Mouse (Mus musculus) heart, adult 2 months (tissue): Measurements from ENCODE around the gene Fam155a. TPM values are rescaled to one million over a fixed set of nuclear protein-coding genes. Genes with fewer than 3 reads are reported as not detected.
A peak's percentile ranks its signal among the peaks of the same experiment; 100 is the strongest.

ENCODE experiments used
- DNase-seq, 2 experiments: peaks; one replicate each; pipeline ENCODE4 v3.0.0; 2021
- H3K27ac ChIP-seq: fragments of 200-600 bp; 2 replicates; pipeline ENCODE4 v1.8.1; 2022
- H3K27me3 ChIP-seq: fragments of 200-500 bp; 2 replicates; pipeline ENCODE4 v1.6.1; 2012; ENCODE audit warnings: mild to moderate bottlenecking, low read length, inconsistent platforms, mixed read lengths; ENCODE audit not compliant: control insufficient read depth, insufficient read depth
- H3K36me3 ChIP-seq: fragments of 200-500 bp; 2 replicates; pipeline ENCODE4 v1.6.1; 2012; ENCODE audit warnings: low read length, inconsistent platforms; ENCODE audit not compliant: control insufficient read depth, insufficient read depth
- H3K4me1 ChIP-seq: fragments of 200-500 bp; 2 replicates; pipeline ENCODE4 v1.6.1; 2011; ENCODE audit warnings: low read length; ENCODE audit not compliant: control insufficient read depth, insufficient read depth
- H3K4me3 ChIP-seq: fragments of 200-600 bp; 2 replicates; pipeline ENCODE4 v1.8.1; 2022
- H3K79me2 ChIP-seq: fragments of 200-500 bp; replicated peaks from 2 replicates; pipeline ENCODE4 v1.6.1; 2012; ENCODE audit warnings: mild to moderate bottlenecking, inconsistent platforms, low read length, moderate library complexity, mixed read lengths; ENCODE audit not compliant: control insufficient read depth, insufficient read depth
- H3K9ac ChIP-seq: fragments of 200-500 bp; 2 replicates; pipeline ENCODE4 v1.6.1; 2012; ENCODE audit warnings: low read depth, mild to moderate bottlenecking, control low read depth, inconsistent platforms, low read length, mixed read lengths
- CTCF ChIP-seq: fragments of 200-600 bp; IDR thresholded peaks from 2 replicates; pipeline ENCODE4 v1.8.1; 2022; ENCODE audit warnings: antibody characterized with exemption, mild to moderate bottlenecking, moderate library complexity
- EP300 ChIP-seq: fragments of 200-500 bp; IDR thresholded peaks from 2 replicates; pipeline ENCODE4 v1.6.1; 2011; ENCODE audit warnings: low read depth, low read length, control low read depth; ENCODE audit not compliant: insufficient read depth
- POLR2A ChIP-seq: fragments of 200-500 bp; IDR thresholded peaks from 2 replicates; pipeline ENCODE4 v1.6.1; 2011; ENCODE audit warnings: mild to moderate bottlenecking, low read depth, low read length, control low read depth; ENCODE audit not compliant: insufficient read depth
- WGBS: fragments of 180-500 bp; shearing (Covaris S2); methylation state at CpG from one replicate; pipeline ENCODE4 v1.1.7; 2018; 5-methylcytosine and 5-hydroxymethylcytosine counted together
- intact Hi-C: fragments of 180-260 bp; cut with DNase I; formaldehyde crosslinking; loops from one replicate; pipeline ENCODE4 v1.15.1; 2025
- polyA plus RNA-seq: library from polyadenylated mRNA; depleted of rRNA; stranded (reverse); fragments of >200 nt; gene quantifications from 2 replicates; pipeline ENCODE4 v1.2.3, GENCODE M21; 2012
- total RNA-seq, 2 experiments: library from RNA; stranded (reverse); gene quantifications; 2 replicates each; pipeline ENCODE4 v1.2.3; 2021

Fam155a gene
- total and polyA plus RNA-seq, 3 experiments, result 0.08 TPM; not detected in 2

GRCm38 (mm10) chr8:9239741-9240140 lies 531.2 kb downstream of the Fam155a start:
- Histone ChIP-seq H3K27me3 (no peaks in the 10 kb centered on the region), H3K4me1 (no peaks in the 10 kb centered on the region), H3K4me3 (no peak overlapping the region), H3K36me3 (no peaks in the 10 kb centered on the region), H3K9ac (no peak overlapping the region), H3K27ac (no peak overlapping the region), H3K79me2 (no peaks in the 10 kb centered on the region)
- TF ChIP-seq EP300 (no peak), POLR2A (no peak), CTCF (no peak)
- DNase-seq, result no peak
- intact Hi-C loops, result no loop called here
- whole genome bisulfite sequencing, result 48% methylated on average over 11 of the region's 11 CpGs

DNA sequence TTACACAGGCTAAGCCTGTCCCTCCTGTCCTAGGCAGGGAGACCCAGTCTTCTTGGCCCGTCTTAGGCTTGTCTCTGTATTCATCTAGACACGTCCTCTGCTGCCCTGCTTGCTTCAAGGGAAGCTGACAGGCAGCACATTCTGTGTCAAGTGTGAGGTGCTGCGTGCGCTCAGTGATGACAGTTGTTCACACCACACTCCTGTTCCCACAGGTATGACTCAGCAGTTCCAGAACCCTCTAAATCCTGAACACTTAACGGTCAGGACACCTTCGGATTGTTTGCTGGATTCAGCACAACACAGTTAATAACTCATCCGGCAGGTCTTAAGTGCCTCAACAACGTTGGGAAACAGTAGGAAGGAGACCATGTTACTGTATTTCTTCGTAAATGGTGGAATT lies 532.0 kb downstream of the Fam155a start:
- H3K4me1 ChIP-seq, result no peaks in the 10 kb centered on the region
- H3K27ac ChIP-seq, result no peak overlapping the region
- no peaks in the 10 kb centered on the region for H3K36me3 ChIP-seq
- 57% methylated on average over 9 of the region's 9 CpGs for WGBS
- TF ChIP-seq POLR2A, result no peak
- no peak for TF ChIP-seq CTCF
- TF ChIP-seq EP300, result no peak
- no peaks in the 10 kb centered on the region for H3K27me3 ChIP-seq
- DNase-seq, result no peak
- H3K4me3 ChIP-seq, result no peak overlapping the region
- no peak overlapping the region for H3K9ac ChIP-seq
- intact Hi-C loops, result no loop called here
- H3K79me2 ChIP-seq, result no peaks in the 10 kb centered on the region

DNA sequence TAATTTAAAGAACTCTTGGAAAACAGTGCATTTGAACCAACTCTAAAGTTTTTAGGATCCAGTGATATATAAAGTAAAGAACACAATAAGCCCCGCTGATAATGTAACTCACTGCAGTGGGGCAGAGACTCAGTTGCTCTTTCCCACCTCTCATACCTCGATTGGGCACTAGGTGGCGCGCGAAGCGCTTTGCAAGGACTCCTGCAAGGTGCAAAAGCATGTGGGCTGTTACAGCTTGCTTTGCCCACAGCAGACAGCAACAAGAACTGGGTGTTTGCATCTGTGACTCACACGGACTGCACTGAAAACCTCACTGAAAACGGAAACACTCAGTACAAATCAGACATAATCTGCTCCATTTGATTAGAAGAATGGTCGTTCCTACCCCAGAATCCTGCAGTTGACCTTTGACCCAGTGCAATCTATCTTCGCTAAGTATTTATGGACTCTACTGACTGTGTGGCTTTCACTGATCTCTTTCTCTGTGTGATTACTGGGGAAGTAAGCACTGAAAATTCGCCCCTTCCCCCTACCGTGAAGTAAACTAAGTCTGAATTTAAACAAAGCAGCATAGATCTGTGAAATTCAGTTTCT lies 537.5 kb downstream of the Fam155a start:
- Histone ChIP-seq H3K79me2 (no peaks in the 10 kb centered on the region), H3K27ac (no peak overlapping the region), H3K36me3 (no peaks in the 10 kb centered on the region), H3K27me3 (no peaks in the 10 kb centered on the region), H3K4me1 (no peaks in the 10 kb centered on the region), H3K9ac (no peak overlapping the region), H3K4me3 (no peak overlapping the region)
- peak; percentile 45 to 82 for DNase-seq
- TF ChIP-seq EP300 (no peak), POLR2A (no peak), CTCF (peak; percentile 98; the same call in 1 of the 2 replicates)
- intact Hi-C loops, result loop anchor here (2.0 to 5.0 kb wide), 2 partner anchors 701 to 1169 kb away; no protein-coding TSS in a partner anchor
- WGBS, result 7% methylated on average over 12 of the region's 12 CpGs

DNA sequence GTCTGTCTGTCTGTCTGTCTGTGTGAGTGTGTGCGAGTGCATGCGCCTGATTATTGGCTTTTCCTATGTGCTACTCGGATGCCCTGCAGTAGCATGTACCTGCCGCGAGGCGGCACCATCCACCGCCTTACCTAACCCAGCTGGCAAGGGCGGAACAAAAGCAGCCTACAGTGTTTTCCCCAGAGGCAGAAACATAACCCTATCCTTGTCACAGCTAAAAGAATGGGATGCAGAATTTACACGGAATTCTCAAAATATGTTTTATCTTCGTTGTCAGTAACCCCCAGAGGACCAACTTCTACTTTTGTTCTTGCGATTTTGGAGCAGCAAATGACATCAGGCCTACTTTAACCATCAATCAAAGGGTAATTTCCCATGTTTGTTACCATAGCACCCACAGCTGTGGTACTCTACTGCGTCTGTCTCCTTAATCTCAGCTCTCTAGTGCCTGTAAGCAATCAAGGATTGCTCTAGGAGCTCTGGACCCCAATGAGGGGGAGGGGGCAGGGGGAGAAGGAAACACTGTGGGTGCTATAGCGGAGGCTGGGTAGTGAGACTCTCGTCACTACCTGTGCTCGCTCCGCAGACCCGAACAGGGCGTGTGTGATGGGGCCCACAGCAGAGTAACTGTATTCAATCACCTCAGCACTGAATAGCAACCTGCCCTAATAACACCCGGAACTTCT lies 543.0 kb downstream of the Fam155a start:
- no peak overlapping the region for H3K4me3 ChIP-seq
- no peaks in the 10 kb centered on the region; the same call in 1 of the 2 replicates for H3K27me3 ChIP-seq
- no peak overlapping the region for H3K27ac ChIP-seq
- TF ChIP-seq EP300 (no peak), POLR2A (no peak), CTCF (peak; percentile 77)
- H3K79me2 ChIP-seq, result no peaks in the 10 kb centered on the region
- no peak overlapping the region for H3K9ac ChIP-seq
- no peaks in the 10 kb centered on the region for H3K36me3 ChIP-seq
- 43% methylated on average over 19 of the region's 19 CpGs for WGBS
- no peaks in the 10 kb centered on the region for H3K4me1 ChIP-seq
- DNase-seq, result peak; percentile 8 to 40
- intact Hi-C loops, result no loop called here

- Histone ChIP-seq H3K4me3 (no peak overlapping the region), H3K27me3 (no peaks in the 10 kb centered on the region; the same call in 1 of the 2 replicates), H3K27ac (no peak overlapping the region), H3K36me3 (no peaks in the 10 kb centered on the region), H3K4me1 (no peaks in the 10 kb centered on the region), H3K79me2 (no peaks in the 10 kb centered on the region), H3K9ac (no peak overlapping the region)
- WGBS, result 79% methylated on average over 7 of the region's 7 CpGs
- intact Hi-C loops, result no loop called here
- DNase-seq, result no peak
- TF ChIP-seq EP300 (no peak), POLR2A (no peak), CTCF (no peak)
These were observed 544.2 kb downstream of the Fam155a start for GRCm38 (mm10) chr8:9226767-9227166.

- no peak overlapping the region for H3K27ac ChIP-seq
- intact Hi-C loops, result no loop called here
- H3K36me3 ChIP-seq, result no peaks in the 10 kb centered on the region
- no peak for DNase-seq
- no peaks in the 10 kb centered on the region for H3K4me1 ChIP-seq
- no peak overlapping the region for H3K4me3 ChIP-seq
- no peaks in the 10 kb centered on the region for H3K27me3 ChIP-seq
- no peak overlapping the region for H3K9ac ChIP-seq
- H3K79me2 ChIP-seq, result no peaks in the 10 kb centered on the region
- 57% methylated on average over 4 of the region's 4 CpGs for WGBS
- TF ChIP-seq POLR2A (no peak), CTCF (no peak), EP300 (no peak)
These were observed 559.2 kb downstream of the Fam155a start for GRCm38 (mm10) chr8:9211751-9212150.
